Mouse (Mus musculus) ES-E14 (cell line): ENCODE results near the gene Gnas.

Experiments
- CHD2 ChIP-seq: IDR thresholded peaks from 2 replicates; pipeline ENCODE4 v1.6.1; 2014; ENCODE audit warnings: mild to moderate bottlenecking, low read depth, low read length, inconsistent platforms
- MAFK ChIP-seq: IDR thresholded peaks from 2 replicates; pipeline ENCODE4 v1.6.1; 2014; ENCODE audit warnings: mild to moderate bottlenecking, low read depth, low read length, inconsistent platforms; ENCODE audit not compliant: insufficient read depth
- ZC3H11A ChIP-seq: IDR thresholded peaks from 2 replicates; pipeline ENCODE4 v1.6.1; 2012; ENCODE audit warnings: low read depth, mild to moderate bottlenecking, inconsistent platforms, low read length, borderline replicate concordance

- TF ChIP-seq ZC3H11A, result no peak
- TF ChIP-seq MAFK, result no peak
- no peak for TF ChIP-seq CHD2
Observed at GRCm38 (mm10) chr2:174298471-174298870, 14.4 kb downstream of the Gnas start.
